Mouse (Mus musculus): ENCODE results near the gene Cs. TPM values are rescaled to one million over a fixed set of nuclear protein-coding genes. Genes with fewer than 3 reads are reported as not detected.

The Cs gene
- polyA plus RNA-seq, 1 experiment from 2014 or later, result 176 TPM

- Histone ChIP-seq H3K27ac (peak overlapping the region; percentile 98; the same call in 1 of the 2 replicates), H3K4me2 (replicated peaks) (peak overlapping the region; percentile 85), H3K9me3 (no peaks in the 10 kb centered on the region), H3K4me1 (peaks cover 18% of the 10 kb centered on the region), H3K9ac (peak overlapping the region; percentile 99), H3K4me3 (peak overlapping the region; percentile 91), H3K36me3 (peaks cover 47% of the 10 kb centered on the region), H3K27me3 (no peaks in the 10 kb centered on the region)
- no peak for ATAC-seq (ENCODE audit: low FRiP score, low read depth)
- 54% methylated on average over 14 of the region's 14 CpGs for WGBS
Measured at GRCm38 (mm10) chr10:128377940-128378448, 40.5 kb downstream of the Cs start.

GRCm38 (mm10) chr10:128378462-128378861, 40.9 kb downstream of the Cs start:
- no peaks in the 10 kb centered on the region for H3K9me3 ChIP-seq
- peaks cover 18% of the 10 kb centered on the region for H3K4me1 ChIP-seq
- no peak overlapping the region; the same call in 1 of the 2 replicates for H3K27ac ChIP-seq
- no peak for ATAC-seq (ENCODE audit: low FRiP score, low read depth)
- peaks cover 52% of the 10 kb centered on the region for H3K36me3 ChIP-seq
- H3K4me2 ChIP-seq (replicated peaks), result peak overlapping the region; percentile 85
- H3K27me3 ChIP-seq, result no peaks in the 10 kb centered on the region
- peak overlapping the region; percentile 91 for H3K4me3 ChIP-seq
- WGBS, result 59% methylated on average over 3 of the region's 3 CpGs
- peak overlapping the region; percentile 99 for H3K9ac ChIP-seq

GRCm38 (mm10) chr10:128379260-128379659, 41.7 kb downstream of the Cs start:
- WGBS, result 94% methylated on average over 7 of the region's 7 CpGs
- Histone ChIP-seq H3K4me1 (peaks cover 18% of the 10 kb centered on the region), H3K9me3 (no peaks in the 10 kb centered on the region), H3K4me3 (no peak overlapping the region), H3K27ac (no peak overlapping the region), H3K27me3 (no peaks in the 10 kb centered on the region), H3K4me2 (replicated peaks) (no peak overlapping the region), H3K9ac (peak overlapping the region; percentile 20; the same call in 1 of the 2 replicates), H3K36me3 (peaks cover 60% of the 10 kb centered on the region)
- no peak for ATAC-seq (ENCODE audit: low FRiP score, low read depth)

- Histone ChIP-seq H3K27ac (no peak overlapping the region), H3K4me3 (no peak overlapping the region), H3K9ac (no peak overlapping the region), H3K9me3 (no peaks in the 10 kb centered on the region), H3K4me2 (replicated peaks) (no peak overlapping the region), H3K27me3 (no peaks in the 10 kb centered on the region), H3K36me3 (peaks cover 73% of the 10 kb centered on the region), H3K4me1 (peaks cover 18% of the 10 kb centered on the region)
- 83% methylated on average over 5 of the region's 5 CpGs for WGBS
- ATAC-seq (ENCODE audit: low FRiP score, low read depth), result no peak
Measured at GRCm38 (mm10) chr10:128380565-128380964, 43.0 kb downstream of the Cs start.

GRCm38 (mm10) chr10:128382482-128382881, 44.9 kb downstream of the Cs start:
- H3K4me3 ChIP-seq, result no peak overlapping the region
- H3K27ac ChIP-seq, result no peak overlapping the region
- no peak overlapping the region for H3K4me2 ChIP-seq (replicated peaks)
- no peak for ATAC-seq (ENCODE audit: low FRiP score, low read depth)
- H3K36me3 ChIP-seq, result peaks cover 92% of the 10 kb centered on the region
- H3K9ac ChIP-seq, result no peak overlapping the region
- H3K4me1 ChIP-seq, result peaks cover 10% of the 10 kb centered on the region
- no peaks in the 10 kb centered on the region for H3K9me3 ChIP-seq
- WGBS, result 84% methylated on average over 8 of the region's 8 CpGs
- H3K27me3 ChIP-seq, result no peaks in the 10 kb centered on the region

GRCm38 (mm10) chr10:128385902-128386301, 48.4 kb downstream of the Cs start:
- Histone ChIP-seq H3K27ac (no peak overlapping the region), H3K36me3 (peaks cover 98% of the 10 kb centered on the region), H3K9me3 (no peaks in the 10 kb centered on the region), H3K4me3 (no peak overlapping the region), H3K4me1 (no peaks in the 10 kb centered on the region), H3K27me3 (no peaks in the 10 kb centered on the region), H3K9ac (no peak overlapping the region), H3K4me2 (replicated peaks) (no peak overlapping the region)
- 91% methylated on average over 7 of the region's 7 CpGs for WGBS
- no peak for ATAC-seq (ENCODE audit: low FRiP score, low read depth)

GRCm38 (mm10) chr10:128388941-128389340, 51.4 kb downstream of the Cs start:
- H3K27ac ChIP-seq, result no peak overlapping the region
- 90% methylated on average over 14 of the region's 14 CpGs for WGBS
- H3K9ac ChIP-seq, result no peak overlapping the region
- H3K27me3 ChIP-seq, result no peaks in the 10 kb centered on the region
- no peaks in the 10 kb centered on the region for H3K4me1 ChIP-seq
- H3K36me3 ChIP-seq, result peaks cover 100% of the 10 kb centered on the region
- no peak overlapping the region for H3K4me2 ChIP-seq (replicated peaks)
- no peak overlapping the region for H3K4me3 ChIP-seq
- no peak for ATAC-seq (ENCODE audit: low FRiP score, low read depth)
- H3K9me3 ChIP-seq, result no peaks in the 10 kb centered on the region

GRCm38 (mm10) chr10:128389570-128389969, 52.0 kb downstream of the Cs start:
- 83% methylated on average over 6 of the region's 6 CpGs for WGBS
- Histone ChIP-seq H3K27me3 (no peaks in the 10 kb centered on the region), H3K36me3 (peaks cover 100% of the 10 kb centered on the region), H3K4me2 (replicated peaks) (no peak overlapping the region), H3K4me3 (no peak overlapping the region), H3K27ac (no peak overlapping the region), H3K9me3 (no peaks in the 10 kb centered on the region), H3K4me1 (no peaks in the 10 kb centered on the region), H3K9ac (no peak overlapping the region)
- ATAC-seq (ENCODE audit: low FRiP score, low read depth), result no peak

- Histone ChIP-seq H3K4me3 (no peak overlapping the region), H3K9me3 (no peaks in the 10 kb centered on the region), H3K36me3 (peaks cover 99% of the 10 kb centered on the region), H3K27ac (no peak overlapping the region), H3K27me3 (no peaks in the 10 kb centered on the region), H3K4me2 (replicated peaks) (no peak overlapping the region), H3K9ac (no peak overlapping the region), H3K4me1 (no peaks in the 10 kb centered on the region)
- ATAC-seq (ENCODE audit: low FRiP score, low read depth), result no peak
- 92% methylated on average over 12 of the region's 12 CpGs for WGBS
Measured at GRCm38 (mm10) chr10:128390366-128390765, 52.8 kb downstream of the Cs start.

GRCm38 (mm10) chr10:128391850-128392249, 54.3 kb downstream of the Cs start:
- Histone ChIP-seq H3K4me1 (no peaks in the 10 kb centered on the region), H3K9me3 (no peaks in the 10 kb centered on the region), H3K27me3 (no peaks in the 10 kb centered on the region), H3K36me3 (peaks cover 98% of the 10 kb centered on the region), H3K9ac (no peak overlapping the region), H3K4me2 (replicated peaks) (no peak overlapping the region), H3K4me3 (no peak overlapping the region), H3K27ac (no peak overlapping the region)
- 80% methylated on average over 6 of the region's 6 CpGs for WGBS
- no peak for ATAC-seq (ENCODE audit: low FRiP score, low read depth)

- no peak overlapping the region for H3K27ac ChIP-seq
- no peak overlapping the region for H3K4me2 ChIP-seq (replicated peaks)
- 72% methylated on average over 11 of the region's 11 CpGs for WGBS
- no peak overlapping the region for H3K9ac ChIP-seq
- H3K27me3 ChIP-seq, result no peaks in the 10 kb centered on the region
- no peaks in the 10 kb centered on the region for H3K9me3 ChIP-seq
- H3K4me3 ChIP-seq, result no peak overlapping the region
- ATAC-seq (ENCODE audit: low FRiP score, low read depth), result no peak
- peaks cover 62% of the 10 kb centered on the region for H3K36me3 ChIP-seq
- peaks cover 14% of the 10 kb centered on the region for H3K4me1 ChIP-seq
Measured at GRCm38 (mm10) chr10:128396017-128396673, 58.6 kb downstream of the Cs start.

GRCm38 (mm10) chr10:128396716-128397264, 59.3 kb downstream of the Cs start:
- WGBS, result 69% methylated on average over 10 of the region's 10 CpGs
- no peaks in the 10 kb centered on the region for H3K27me3 ChIP-seq
- no peak for ATAC-seq (ENCODE audit: low FRiP score, low read depth)
- H3K9ac ChIP-seq, result no peak overlapping the region
- peaks cover 15% of the 10 kb centered on the region for H3K4me1 ChIP-seq
- H3K27ac ChIP-seq, result no peak overlapping the region
- H3K4me2 ChIP-seq (replicated peaks), result no peak overlapping the region
- H3K9me3 ChIP-seq, result no peaks in the 10 kb centered on the region
- no peak overlapping the region for H3K4me3 ChIP-seq
- H3K36me3 ChIP-seq, result peaks cover 56% of the 10 kb centered on the region
